Mouse (Mus musculus) lung, postnatal 4 days (tissue): ENCODE results near the gene Stpg1.

ENCODE experiments used
- DNase-seq, 2 experiments: peaks; one replicate each; pipeline ENCODE4 v3.0.0; 2021

Gene Stpg1

DNA sequence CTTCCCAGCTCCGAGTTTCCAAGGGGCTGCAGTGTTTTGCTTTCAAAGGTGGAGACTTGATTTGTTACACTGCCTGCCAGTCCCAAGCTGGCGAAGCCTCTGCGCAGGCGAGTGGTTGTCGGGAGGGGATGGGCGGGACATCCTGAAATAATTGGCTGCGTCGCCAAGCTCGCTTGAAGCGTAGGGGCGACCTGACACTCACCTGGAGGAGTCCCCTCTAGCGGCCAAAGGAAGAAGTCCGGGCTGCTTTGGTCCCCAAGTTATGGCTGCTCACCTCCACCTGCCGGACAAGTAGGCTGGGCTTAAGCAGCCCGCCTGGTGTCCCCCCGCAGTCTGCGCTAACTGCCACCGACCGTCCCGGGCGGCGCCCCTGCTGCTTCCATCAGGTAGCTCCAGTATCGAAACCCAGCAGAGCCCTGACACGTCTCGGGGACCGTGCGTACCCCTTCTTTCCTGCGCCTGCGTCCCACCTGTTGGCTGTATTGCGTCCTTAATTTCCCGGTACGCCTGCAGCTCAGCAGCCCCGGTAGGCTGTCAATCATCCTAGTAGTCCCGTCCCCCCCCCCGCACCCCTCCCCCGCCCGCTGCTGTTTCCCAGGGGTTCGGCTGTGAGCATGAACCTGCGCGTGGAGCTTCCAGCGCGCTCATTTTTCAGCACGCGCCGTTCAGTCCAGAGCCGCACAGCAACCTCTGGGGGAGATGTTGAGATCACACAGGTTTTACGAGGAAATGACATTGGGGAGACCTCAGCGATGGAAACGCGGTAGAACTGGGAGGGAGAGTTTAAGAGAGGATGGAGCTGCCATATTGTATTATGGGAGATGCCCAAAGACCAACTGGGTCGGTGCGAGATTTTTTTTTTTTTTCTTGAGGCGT lies at the start of gene Stpg1, which contains the start of gene Nipal3:
Stpg1 (plus strand) TSS at position 270 of the 876 bp plus-strand sequence.
Nipal3 (minus strand) TSS at position 518 of the 876 bp plus-strand sequence.
- peak; percentile 91 to 94 for DNase-seq

DNA sequence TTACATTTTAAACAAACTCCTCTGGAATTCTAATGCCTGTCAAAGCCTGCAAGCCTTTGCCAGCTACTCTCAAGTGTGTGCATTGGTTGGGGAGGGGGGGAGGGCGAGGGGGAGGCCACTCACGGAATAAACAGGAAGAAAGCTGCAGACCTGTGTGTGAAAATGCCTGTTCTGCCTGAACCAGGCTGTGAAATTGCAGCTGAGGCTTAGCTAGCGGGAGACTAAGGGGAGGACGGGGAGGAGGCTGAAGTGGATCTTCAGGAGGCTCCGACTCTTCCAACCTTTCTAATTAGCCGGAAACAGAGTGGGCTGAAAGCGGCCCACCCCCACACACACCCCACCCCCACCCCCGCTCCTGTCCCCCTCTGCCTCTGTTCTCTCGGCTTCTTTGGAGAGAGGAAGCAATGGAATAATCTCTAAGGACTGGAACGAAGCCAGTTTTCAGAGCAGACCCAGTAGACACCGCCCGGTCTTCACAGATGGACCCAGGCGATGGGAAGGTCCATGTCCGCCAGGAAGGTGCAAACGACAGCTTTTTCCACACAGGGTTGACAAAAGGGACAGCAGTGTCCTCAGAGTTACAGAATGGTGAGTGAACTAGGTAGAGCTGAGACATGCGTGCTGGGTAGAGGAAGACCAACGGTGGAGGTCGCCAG lies 43.1 kb upstream of the Stpg1 start:
- DNase-seq, result peak; percentile 37 to 61

DNA sequence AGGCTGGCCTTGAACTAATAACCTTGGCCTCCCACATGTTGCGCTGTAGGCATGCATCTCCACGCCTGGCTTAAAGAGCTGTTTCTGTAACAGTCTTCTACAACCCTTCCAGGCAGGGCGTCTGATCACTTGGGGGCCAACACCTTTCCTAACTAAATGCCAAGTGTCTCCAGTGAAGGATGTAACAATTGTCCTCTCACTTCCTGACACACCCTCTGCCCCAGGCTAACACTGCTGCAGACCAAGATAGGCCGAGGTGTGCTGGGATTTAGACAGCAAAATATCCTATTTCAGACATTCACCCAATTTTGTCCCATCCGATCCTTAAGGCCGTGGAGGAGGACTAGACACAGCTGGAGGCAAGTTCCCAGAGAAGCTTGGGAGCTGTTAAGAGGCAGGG lies 41.4 kb upstream of the Stpg1 start:
- peak; percentile 22 to 45 for DNase-seq

DNA sequence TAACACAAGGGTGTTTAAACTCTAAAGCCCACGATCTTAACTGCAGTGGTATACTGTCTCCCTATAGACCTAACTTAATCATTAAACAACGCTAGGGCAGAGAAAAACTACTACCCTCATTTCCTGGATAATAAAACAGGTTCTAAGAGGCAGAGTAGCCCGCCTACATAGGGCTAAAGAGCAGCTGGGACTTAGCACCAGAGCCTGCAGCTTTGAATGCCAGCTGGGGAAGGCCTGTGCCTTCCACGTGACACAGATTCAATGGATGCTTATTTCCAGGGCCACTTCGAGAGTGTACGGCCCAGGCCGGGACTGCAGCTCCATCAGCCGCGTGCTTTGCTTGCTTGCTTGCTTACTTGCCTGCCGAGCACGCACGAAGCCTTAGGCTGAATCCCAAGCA lies 41.0 kb upstream of the Stpg1 start:
- DNase-seq, result peak; percentile 27 to 67

DNA sequence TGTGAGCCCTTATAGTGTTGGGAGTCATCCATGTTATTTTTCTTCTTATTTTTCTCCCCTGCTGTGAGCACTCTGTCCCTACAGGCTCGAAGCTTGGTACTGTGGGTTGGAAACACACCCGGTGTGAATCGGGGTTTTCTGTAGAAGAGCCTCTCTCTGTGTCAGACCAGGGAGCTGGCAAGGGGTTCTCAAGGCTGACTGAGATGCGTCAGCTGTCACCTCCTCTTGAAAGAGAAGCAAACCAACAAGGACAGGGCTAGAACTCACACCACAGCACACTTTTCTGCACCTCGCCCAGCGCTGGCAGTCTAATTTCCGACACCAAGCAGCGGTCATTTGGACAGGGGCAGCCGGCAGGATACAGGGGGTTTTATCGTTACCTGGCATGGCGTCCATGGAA lies 31.2 kb upstream of the Stpg1 start:
- DNase-seq, result no peak

DNA sequence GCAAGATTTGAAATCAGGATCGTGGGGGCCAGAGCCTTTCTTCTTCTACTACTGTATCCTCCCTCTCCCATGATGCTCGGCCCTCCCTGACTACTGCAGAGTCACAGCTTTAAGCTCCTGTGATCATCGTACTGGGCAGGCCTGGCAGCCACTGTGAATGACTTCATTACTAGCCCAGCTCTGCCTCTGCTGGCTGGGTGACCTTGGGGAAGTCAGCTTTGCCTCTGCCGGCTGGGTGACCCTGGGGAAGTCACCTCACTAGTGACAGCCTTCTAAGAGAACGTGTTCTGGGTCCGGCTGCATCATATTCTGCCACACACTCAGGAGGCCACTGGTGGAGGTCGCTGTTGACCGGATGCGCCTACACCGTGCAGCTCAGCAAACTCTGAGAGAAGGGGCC lies 16.7 kb upstream of the Stpg1 start:
- DNase-seq, result no peak

DNA sequence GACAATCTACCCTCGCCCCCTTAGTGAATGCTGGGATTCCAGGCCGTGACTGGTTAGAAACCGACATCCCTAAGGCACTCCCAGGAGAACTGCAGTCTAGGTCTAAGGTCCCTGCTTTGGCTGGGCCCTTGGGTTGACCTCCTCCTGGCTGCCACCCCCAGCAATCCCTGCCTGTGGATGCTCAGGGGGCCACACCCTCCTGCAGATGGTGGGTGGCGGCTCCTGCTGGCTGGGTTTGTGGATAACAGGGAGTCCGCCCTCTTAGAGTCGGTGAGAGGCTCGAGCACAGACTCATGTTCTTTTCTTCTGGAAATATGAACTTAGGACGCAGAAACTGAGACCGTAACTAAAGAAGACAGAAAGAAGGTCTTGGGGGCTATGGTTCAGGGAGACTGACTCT lies 14.2 kb upstream of the Stpg1 start:
- DNase-seq, result no peak

DNA sequence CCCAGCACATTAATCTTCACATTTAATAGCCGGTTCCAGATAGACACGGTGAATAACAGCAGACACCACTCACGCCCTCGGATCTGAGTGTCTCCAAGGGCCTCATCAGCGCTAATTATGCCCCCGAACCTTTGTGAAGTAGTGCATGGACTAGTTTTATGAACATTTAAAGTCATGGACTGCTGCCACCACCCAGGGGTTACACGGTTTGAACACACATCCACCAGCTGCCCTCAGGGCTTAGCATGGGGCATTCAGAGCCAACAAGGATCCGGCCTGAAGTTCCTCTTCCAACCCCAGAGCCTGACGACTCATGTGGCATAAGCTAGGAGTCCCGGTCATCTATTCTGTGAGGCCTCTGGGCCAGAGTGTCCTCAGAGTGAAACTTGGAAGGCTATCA lies 9.5 kb upstream of the Stpg1 start:
- no peak for DNase-seq

DNA sequence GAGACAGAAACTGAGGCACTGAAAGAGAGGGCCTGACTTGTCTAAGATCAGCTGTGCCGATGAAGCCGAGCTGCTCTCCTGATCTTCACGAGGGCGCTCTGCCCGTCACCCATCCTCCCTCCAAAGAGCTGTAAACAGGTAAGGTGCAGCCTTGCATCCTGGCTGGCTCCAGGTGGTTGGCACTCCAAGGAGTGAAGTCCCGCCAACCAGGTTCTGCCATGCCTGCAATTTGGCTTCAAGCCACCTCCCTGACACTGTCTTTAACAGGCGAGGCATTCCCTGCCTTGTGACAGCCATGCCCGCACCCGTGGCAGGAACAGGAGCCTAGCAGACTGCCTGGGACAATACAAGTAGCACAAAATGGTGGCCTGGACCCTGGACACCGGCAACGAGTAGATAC lies 8.2 kb upstream of the Stpg1 start:
- DNase-seq, result no peak

DNA sequence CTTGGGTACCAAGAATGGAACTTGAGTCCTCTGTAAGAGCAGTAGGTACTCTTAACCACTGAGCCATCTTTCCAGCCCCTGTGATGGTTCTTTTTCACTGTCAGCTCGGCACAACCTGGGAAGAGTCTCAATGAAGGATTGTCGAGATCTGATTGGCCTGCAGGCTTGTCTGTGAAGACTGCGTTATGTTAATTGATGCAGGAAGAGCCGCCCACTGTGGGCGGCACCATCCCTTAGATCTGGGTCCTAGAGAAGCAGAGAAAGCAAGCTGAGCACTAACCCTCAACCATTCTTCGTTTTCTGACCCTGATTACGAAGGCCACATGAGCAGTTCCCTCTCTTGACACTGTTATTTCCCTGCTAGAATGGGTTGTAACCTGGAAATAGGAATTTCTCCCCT lies 5.3 kb upstream of the Stpg1 start:
- no peak for DNase-seq

DNA sequence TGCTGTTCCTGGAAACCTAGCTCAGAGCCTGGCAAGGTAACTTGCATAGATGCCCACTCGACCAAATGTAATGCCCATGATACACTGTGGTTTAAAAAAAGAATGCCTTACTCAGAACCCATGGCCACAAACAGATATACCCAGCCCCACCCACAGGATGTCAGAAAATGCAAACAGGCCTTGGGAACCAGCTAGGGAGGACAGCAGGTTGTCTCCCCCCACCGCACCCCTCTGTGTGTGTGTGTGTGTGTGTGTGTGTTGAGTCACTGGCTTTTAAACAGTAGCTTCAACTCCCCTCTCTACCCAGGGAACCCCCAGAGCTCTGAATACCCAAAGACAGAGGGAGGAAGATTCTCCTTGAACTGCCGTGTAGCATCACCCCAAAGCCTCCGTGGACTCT lies 1.3 kb upstream of the Stpg1 start:
- DNase-seq, result peak; percentile 21 to 37

DNA sequence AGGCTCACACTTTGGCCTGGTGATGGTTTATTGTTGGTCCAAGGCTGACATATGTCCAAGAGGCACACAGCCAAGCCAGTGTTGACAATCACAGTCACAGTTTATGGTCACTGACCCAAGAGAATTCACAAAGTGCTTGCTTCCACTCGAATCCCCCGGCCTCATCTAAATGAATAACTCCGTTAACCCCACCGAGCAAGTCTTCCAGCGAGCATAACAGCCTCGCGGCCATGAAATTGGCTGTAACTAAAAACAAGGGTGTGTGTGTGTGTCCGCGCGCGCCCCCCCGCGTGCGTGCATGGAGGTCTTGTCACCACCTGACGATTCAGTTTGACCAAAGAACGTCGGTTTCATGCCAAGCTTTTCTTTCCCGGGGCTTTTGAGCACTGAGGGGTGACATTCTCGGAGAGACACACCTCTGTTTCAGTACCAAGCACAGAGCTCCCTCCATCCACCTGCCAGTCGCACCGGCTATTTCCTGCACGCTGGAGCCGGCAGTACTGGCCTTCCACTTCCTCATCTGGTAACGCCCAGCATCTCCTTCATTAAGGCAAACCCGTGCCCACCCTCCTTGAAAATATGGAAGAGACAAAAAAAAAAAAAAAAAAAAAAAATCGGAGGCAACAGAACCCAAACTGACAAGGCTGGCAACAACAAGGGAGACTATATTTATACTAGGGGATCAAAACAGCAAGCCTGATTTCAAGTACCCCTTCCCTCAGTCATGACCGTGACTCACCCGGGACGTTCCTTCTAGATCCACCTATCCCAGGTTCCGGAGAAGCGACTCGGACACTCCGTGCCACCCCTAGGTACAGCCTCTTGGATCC lies 684 bp upstream of the Stpg1 start:
- peak; percentile 60 to 64 for DNase-seq

DNA sequence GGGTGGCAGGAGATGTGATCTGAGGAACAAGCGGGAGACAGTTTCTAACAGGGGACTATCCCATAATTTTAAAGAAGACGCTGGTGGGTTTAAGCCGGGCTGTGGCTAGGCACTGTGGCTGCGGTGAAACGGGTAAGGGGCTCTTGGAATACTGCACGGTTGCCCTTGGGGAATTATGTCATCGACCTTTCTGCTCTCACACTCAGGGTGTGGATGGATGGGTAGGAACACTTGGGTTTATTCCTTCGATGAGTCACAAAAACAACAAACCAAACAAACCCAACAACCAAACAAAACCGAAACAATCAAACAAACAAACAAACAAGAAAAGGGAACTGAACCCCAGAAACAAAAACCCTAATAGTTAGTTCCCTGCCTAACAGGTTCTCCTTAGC lies 804 bp downstream of the Stpg1 start:
- DNase-seq, result no peak

DNA sequence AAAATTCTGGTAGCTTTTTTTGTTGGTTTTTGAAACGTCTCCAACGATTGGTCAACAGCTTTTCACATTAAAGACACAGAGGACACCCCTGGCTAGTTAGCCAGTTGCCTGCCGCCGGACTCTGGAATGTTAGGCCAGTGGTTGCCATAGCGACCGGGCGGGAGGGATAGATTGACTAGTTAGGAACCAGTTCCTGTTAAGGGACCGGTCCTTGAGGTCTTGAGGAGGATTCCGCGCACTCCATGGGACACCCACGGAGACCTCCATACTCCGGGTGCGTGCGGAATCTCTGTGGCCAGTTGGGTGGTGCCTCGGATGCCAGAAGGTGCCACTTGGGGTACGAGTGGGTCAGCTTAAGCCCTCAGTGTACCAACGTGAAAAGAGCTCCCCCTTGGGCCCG lies 1.2 kb downstream of the Stpg1 start:
- peak; percentile 60 to 75 for DNase-seq

DNA sequence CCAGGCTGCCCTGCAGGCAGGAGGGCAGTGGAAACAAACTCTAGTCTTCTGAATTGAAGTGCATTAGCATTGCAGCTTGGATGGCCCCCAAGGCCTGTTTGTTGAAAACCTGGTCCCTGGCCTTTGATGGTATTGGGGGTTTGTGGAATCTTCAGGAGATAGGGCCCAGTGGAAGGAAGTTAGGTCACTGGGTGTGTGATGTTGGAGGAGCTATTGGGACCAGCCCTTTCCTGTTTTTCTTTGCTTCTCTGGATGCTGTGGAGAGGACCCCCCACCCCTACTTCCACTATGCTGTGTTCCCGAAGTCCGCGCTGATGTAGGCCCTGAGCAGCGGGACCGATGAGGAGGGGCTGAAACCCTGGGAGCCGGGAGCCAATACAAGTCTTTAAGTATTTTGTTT lies 3.5 kb downstream of the Stpg1 start:
- DNase-seq, result peak; percentile 23 to 43

DNA sequence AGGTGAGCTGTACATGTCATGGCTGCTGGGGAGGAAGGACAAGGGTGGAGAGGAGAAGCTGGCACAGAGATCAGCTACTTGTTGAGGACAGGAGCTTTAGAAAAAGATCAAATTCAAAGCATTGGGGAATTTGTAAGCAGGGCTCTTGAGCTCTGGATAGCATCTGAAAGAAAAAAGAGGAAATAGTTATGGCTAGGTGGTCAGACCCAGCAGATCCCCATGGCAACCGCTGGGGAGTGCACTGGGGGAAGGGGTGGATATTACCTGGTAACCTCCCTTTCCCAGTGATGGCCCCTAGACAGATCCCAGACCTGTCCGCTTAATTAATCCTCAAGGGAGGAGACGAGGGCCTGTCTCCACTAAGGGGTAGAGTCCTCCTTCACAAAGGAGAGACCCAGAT lies 5.2 kb downstream of the Stpg1 start:
- DNase-seq, result no peak

DNA sequence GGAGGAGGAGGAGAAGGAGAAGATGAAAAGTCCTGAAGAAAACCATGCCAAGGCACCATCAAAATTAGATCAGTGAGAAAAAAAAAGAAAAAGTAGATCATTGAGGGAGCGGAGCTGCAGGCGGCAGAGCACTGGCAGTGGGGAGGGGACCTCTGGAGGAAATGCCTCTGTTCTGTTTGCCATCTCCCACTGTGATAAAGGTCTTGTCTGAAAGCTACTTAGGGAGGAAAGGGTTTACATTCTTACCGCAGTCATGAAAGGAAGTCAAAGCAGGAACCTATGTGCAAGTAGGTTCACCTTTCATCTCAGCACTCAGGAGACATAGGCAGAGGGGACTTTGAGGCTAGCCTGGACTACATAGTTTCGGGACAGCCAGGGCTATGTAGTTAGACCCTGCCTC lies 7.0 kb downstream of the Stpg1 start:
- DNase-seq, result no peak

DNA sequence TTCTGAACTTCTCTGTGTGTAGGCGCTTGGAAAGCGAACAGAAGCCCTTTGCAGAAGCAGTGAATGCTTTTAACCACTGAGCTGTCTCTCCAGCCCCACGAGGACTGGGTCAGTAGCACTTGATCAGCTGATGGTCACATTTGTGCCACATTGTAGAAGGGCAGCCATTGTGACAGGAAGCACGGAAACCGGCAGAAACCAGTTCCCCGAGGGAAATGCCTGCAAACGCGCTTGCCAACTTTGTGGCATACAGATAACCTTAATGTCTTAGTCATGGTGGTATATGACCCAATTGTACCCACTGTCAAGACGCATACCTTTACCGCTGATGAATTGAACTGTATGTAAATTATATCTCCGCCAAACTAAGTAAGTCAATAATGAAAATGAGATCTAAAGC lies 11.2 kb downstream of the Stpg1 start:
- no peak for DNase-seq

DNA sequence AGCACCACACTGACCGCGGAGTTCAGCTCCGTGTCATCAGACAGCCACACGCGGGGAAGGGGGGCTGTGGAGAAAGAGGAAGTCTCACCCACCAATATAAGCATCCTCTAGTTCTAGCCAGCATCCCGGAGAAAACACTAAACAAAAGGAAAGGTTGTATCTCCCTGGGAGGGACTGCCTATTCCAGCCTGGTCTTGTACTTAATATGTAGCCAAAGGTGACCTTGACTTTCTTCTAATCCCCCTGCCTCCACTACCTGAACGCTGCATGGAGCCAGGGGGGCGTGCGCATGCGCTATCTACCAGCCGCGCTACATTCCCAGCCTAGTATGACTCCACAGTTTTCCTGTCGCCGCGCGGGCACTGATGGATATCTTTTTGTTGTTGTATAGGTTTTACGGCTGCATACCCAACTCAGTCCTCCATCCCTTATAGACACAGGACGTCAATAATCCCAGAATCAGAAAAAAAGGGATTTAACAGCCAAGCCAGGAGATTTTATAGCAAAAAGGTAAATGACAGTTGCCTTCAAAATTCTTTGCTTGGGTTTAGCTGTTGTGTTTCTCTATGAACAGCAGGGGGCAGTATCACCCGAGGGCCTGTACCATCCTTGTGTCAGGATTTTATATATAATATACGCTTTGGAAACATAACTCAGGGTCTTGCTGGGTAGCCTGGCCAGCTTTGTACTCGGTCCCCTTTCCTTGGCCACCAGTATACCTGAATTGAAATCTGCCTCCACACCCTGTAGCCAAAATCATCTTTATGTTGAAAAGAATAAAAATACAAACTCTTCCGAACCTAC lies 13.2 kb downstream of the Stpg1 start:
- peak; percentile 33 to 51 for DNase-seq

DNA sequence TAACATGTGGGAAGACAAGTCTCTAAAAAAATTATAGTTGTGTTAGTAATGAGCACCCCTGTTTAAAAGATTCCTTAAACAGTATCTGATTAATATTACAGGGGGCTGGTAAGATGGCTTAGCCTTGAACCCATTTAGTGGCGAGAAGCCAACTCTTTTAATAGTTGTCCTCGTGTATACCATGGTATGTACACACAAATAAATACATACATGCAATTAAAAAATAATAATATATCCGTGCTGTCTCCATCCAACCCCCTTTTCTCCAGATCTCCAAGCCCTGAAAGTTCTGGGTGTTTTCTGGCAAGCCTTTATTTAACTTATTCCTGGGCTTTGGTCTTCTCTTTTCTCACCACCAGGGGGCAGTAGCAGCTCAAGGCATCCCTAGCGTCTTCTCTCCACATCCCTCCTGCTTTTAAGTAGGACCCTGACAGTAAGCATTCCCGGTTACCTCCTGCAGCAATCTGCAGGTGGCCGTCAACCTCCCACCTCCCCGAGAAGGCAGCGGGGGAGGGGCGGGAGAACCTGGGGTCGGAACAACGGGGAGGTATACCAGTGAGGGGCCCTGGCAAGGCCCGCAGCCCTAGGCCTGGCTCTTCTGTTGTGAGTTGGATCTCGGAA lies 13.9 kb downstream of the Stpg1 start:
- DNase-seq, result peak; percentile 31 to 78

DNA sequence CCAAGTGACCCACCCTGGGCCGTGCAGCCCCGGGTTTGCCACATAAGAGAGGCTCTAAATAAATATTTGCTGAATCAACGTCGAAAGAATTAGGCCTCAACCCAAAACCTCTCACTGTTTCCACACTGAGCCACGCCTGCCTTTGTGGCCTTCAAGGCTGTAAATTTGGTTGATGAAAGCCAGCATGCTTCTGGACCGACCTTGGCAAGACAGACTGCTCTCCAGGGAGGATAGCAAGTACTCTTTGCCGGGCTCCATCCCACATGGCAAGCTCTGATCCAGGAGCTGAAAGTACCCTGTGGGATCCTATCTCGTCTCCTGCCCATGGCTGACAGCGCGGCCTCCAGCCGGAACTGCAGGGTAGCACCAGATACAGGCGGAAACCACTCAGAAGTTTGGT lies 14.9 kb downstream of the Stpg1 start:
- DNase-seq, result no peak

DNA sequence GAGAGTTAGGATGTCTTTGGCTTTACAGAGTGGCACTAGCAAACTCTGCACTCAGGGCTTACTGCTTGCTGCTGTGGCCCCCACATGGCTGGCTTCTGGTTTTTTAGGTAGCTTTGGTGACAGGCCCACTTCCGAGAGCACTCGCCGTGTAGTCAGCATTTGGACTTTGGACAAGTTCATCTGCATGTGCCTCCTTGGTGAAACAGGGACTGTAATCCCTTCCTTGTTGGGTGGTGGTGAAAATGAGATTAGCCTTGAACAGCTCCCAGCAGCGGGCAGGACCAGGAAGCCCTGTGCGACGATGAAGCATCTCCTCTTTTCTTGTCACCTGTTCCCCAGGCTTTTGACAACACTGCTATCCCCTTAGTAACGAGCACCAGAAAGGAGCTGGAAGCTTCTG lies 19.3 kb downstream of the Stpg1 start:
- DNase-seq, result no peak
